Mouse (Mus musculus): ENCODE results near the gene Farsa. TPM values are rescaled to one million over a fixed set of nuclear protein-coding genes. Genes with fewer than 3 reads are reported as not detected.
A peak's percentile ranks its signal among the peaks of the same experiment; 100 is the strongest.

Gene Farsa
- polyA plus RNA-seq, 1 experiment, result 104 TPM

DNA sequence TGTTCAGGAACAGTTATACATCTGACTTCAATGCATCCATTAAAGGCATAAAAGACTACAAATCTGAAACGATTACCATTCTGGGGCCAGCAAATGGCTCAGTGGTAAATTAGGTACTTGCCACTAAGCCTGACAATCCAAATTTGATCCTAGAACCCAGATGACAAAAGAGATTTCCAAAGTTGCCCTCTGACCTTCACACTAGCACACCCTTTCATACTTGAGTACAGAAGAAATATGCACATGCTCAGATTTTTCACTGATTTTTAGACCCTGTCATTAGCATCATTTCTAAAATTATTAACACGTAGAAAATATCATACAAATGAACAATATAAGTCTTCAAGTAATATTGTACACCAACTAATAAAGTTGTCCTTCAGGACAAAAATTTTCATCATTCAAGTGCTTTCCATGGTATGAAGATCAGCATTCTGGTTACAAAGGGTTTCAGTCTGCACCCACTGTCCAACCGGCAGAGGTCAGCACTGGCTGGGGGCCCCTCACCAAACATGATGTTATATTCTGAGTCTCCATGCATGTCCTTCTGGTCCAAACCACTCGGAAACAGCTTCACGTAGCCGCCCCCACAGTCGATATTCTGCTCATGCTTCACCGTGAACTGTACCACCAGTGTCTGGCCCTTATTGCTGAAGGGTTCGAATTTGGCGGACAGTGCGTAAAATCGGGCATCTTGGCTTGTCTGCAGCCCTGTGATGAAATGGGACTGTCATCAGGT, 11.3 kb upstream of the Farsa start:
- H3K4me3 ChIP-seq (ENCODE audit: insufficient read depth, poor library complexity, severe bottlenecking), result peak overlapping the region; percentile 97
- no peak for TF ChIP-seq MYOD1 (IDR thresholded peaks at IDR 0.05; ENCODE audit: control insufficient read depth, insufficient read length, low read depth)
- no peak for TF ChIP-seq MAX (IDR thresholded peaks at IDR 0.05)
- peak; percentile 34 for TF ChIP-seq CTCF (IDR thresholded peaks at IDR 0.05; ENCODE audit: control insufficient read depth, insufficient read depth, insufficient read length)
- TF ChIP-seq FOSL1 (IDR thresholded peaks at IDR 0.05; ENCODE audit: insufficient read depth, low read length, poor library complexity, severe bottlenecking), result no peak
- H3K79me3 ChIP-seq (ENCODE audit: low read depth), result peaks cover 27% of the 10 kb centered on the region
- no peaks in the 10 kb centered on the region for H3K27me3 ChIP-seq (ENCODE audit: control insufficient read depth, insufficient read depth, insufficient read length)
- peak overlapping the region; percentile 88 for H3ac ChIP-seq (ENCODE audit: control insufficient read depth, insufficient read length, low read depth)
- peaks cover 42% of the 10 kb centered on the region for H3K79me2 ChIP-seq (ENCODE audit: control insufficient read depth, insufficient read depth)
- peaks cover 49% of the 10 kb centered on the region for H3K36me3 ChIP-seq (ENCODE audit: control insufficient read depth, insufficient read depth)

DNA sequence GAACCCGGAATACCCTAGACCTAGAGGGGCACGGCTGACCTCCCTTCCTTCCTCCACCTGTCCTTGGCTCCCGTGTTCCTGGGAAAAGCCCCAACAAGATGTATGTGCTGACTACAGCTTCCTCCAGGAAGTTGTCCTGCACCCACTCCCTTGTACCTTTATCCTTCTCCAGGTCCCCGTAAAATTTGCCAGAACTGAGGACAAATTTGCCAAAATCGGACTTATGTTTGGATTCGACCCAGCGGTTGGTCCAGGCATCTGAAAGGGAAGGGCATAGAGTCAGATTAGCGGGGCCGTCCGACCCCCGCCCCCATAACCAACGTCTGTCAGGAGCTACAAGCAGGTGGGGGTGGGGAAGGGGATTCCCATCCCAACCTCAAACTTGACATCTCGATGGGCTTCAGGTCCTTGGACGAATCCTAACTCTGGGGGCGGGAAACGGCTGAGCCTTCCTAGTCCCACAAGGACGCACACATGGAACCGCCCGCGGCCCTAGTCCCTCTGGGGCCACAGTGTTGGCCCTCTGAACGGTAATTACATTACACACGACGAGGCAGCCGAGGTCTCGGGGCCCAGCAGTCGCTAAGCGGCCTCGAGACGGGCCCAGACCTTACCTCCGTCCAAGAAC, 10.6 kb upstream of the Farsa start:
- Histone ChIP-seq H3ac (ENCODE audit: control insufficient read depth, insufficient read length, low read depth) (peak overlapping the region; percentile 88), H3K4me3 (ENCODE audit: insufficient read depth, poor library complexity, severe bottlenecking) (peak overlapping the region; percentile 97), H3K79me3 (ENCODE audit: low read depth) (peaks cover 27% of the 10 kb centered on the region), H3K27me3 (ENCODE audit: control insufficient read depth, insufficient read depth, insufficient read length) (no peaks in the 10 kb centered on the region), H3K79me2 (ENCODE audit: control insufficient read depth, insufficient read depth) (peaks cover 42% of the 10 kb centered on the region), H3K36me3 (ENCODE audit: control insufficient read depth, insufficient read depth) (peaks cover 47% of the 10 kb centered on the region)
- no peak for TF ChIP-seq MAX (IDR thresholded peaks at IDR 0.05)
- no peak for TF ChIP-seq MYOD1 (IDR thresholded peaks at IDR 0.05; ENCODE audit: control insufficient read depth, insufficient read length, low read depth)
- no peak for TF ChIP-seq MYOG (IDR thresholded peaks at IDR 0.05; ENCODE audit: control insufficient read depth, extremely low read depth, insufficient read length)
- TF ChIP-seq FOSL1 (IDR thresholded peaks at IDR 0.05; ENCODE audit: insufficient read depth, low read length, poor library complexity, severe bottlenecking), result no peak

DNA sequence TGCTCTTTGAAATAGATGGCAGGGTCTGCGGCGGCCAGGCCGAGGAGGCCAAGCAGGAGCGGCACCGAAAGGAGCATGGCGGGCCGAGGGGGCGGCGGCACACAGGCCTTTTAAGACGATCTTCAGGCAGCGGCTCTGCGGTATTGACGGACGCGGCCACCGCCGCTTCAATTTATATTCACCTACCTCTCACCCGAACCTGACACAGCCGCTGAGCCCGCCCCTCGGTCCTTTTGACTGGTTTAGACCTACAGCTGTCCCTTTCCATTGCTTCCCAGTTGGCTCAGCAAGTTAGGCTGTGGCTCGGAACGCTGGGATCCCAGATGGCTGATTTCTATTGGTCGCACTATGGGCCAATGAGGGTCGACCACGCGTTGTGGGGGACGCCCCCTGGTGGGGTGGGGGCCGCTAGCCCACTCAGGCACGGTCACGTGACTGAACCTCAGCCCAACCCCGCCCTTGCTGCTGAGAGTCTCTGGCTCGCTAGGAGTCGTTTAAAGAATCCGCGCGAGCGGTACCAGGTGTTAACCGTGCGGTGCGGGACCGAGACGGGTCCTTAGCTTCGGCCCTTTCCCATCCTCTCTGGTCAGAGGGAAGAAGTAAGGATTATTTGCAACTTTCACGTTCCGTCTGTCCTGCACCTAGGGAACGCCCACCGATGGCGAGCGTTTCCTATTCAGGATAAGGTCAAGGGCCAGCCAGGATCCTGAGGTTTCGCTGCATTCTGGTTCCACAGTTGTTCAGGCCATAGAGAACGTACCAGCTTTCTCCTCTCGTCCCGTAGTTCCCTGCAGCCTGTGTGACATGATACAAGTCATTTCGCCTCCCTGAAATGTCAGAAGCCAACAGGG, 9.8 kb upstream of the Farsa start, which contains the start of gene Calr:
Gene Calr, minus strand, starts transcription at position 213 of the 851 bp plus-strand sequence.
- Histone ChIP-seq H3K79me3 (ENCODE audit: low read depth) (peaks cover 27% of the 10 kb centered on the region), H3K36me3 (ENCODE audit: control insufficient read depth, insufficient read depth) (peaks cover 40% of the 10 kb centered on the region), H3K4me3 (ENCODE audit: insufficient read depth, poor library complexity, severe bottlenecking) (peak within 1 kb of the TSS; percentile 97), H3K27me3 (ENCODE audit: control insufficient read depth, insufficient read depth, insufficient read length) (no peaks in the 10 kb centered on the region), H3ac (ENCODE audit: control insufficient read depth, insufficient read length, low read depth) (peak within 1 kb of the TSS; percentile 88), H3K79me2 (ENCODE audit: control insufficient read depth, insufficient read depth) (peaks cover 42% of the 10 kb centered on the region)
- peak; percentile 59 for TF ChIP-seq MAX (IDR thresholded peaks at IDR 0.05)
- no peak for TF ChIP-seq MYOG (IDR thresholded peaks at IDR 0.05; ENCODE audit: control insufficient read depth, extremely low read depth, insufficient read length)
- TF ChIP-seq USF1 (IDR thresholded peaks at IDR 0.05; ENCODE audit: low read depth), result peak; percentile 98

DNA sequence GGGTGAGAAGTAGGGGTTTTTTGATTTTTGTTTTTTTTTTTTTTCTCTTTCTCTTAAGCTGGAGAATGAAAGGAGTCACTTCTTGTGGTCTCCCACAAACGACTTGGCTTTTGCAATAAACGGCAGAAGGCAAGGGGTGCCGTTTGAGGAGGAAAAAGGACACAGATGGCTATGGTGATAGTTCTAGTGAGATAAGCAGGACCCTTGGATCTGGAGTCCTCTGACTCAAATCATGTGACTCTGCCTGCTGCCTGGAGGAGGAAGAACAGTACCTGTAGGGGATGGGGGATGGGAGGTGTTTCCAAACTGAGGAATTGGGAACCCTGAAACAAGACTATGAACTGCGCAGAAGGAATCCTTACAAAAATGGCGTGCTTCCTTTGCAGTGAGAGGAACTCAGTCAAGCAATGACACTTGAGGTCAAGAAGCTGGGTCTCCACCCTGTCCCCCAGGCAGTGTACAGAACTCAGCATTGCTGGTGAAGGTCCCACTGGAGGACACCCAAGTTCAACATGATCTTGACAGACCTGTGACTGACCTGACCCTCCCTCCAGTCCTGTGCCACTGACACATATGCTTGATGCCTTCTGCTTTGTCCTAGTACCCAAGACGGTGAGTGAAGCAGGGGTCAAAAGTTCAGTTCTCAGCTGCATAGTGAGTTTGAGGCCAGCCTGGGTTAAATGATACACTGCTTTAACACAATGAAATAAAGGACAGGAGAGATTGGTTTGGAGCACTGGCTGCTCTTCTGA, 8.9 kb upstream of the Farsa start:
- Histone ChIP-seq H3ac (ENCODE audit: control insufficient read depth, insufficient read length, low read depth) (no peak overlapping the region), H3K27me3 (ENCODE audit: control insufficient read depth, insufficient read depth, insufficient read length) (no peaks in the 10 kb centered on the region), H3K4me3 (ENCODE audit: insufficient read depth, poor library complexity, severe bottlenecking) (no peak overlapping the region), H3K36me3 (ENCODE audit: control insufficient read depth, insufficient read depth) (peaks cover 31% of the 10 kb centered on the region), H3K79me2 (ENCODE audit: control insufficient read depth, insufficient read depth) (peaks cover 37% of the 10 kb centered on the region), H3K79me3 (ENCODE audit: low read depth) (peaks cover 27% of the 10 kb centered on the region)
- no peak for TF ChIP-seq MYOG (IDR thresholded peaks at IDR 0.05; ENCODE audit: control insufficient read depth, extremely low read depth, insufficient read length)
- no peak for TF ChIP-seq CEBPB (IDR thresholded peaks at IDR 0.05; ENCODE audit: low read depth)
- TF ChIP-seq CTCF (IDR thresholded peaks at IDR 0.05; ENCODE audit: control insufficient read depth, insufficient read depth, insufficient read length), result no peak
- no peak for TF ChIP-seq MYOD1 (IDR thresholded peaks at IDR 0.05; ENCODE audit: control insufficient read depth, insufficient read length, low read depth)
- TF ChIP-seq FOSL1 (IDR thresholded peaks at IDR 0.05; ENCODE audit: insufficient read depth, low read length, poor library complexity, severe bottlenecking), result no peak
- TF ChIP-seq USF1 (IDR thresholded peaks at IDR 0.05; ENCODE audit: low read depth), result no peak
- TF ChIP-seq MAX (IDR thresholded peaks at IDR 0.05), result no peak

DNA sequence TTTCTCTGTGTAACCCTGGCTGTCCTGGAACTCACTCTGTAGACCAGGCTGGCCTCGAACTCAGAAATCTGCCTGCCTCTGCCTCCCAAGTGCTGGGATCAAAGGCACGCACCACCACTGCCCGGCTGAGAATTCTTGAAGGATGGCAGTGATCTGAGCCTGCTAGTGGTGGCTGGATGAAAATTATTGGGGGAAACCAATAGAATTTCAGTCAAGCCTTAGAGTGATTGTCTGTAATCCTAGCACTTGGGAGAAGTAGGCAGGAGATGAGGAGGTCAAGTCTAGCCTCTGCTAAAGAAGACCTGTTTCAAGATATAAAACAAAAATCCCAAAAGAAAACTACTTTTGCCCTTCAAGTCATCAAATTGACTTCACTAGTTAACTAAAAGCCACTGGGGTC, 355 bp upstream of the Farsa start:
- peaks cover 31% of the 10 kb centered on the region for H3K79me3 ChIP-seq (ENCODE audit: low read depth)
- TF ChIP-seq CEBPB (IDR thresholded peaks at IDR 0.05; ENCODE audit: low read depth) (no peak), MYOD1 (IDR thresholded peaks at IDR 0.05; ENCODE audit: control insufficient read depth, insufficient read length, low read depth) (no peak), MAX (IDR thresholded peaks at IDR 0.05) (no peak), FOSL1 (IDR thresholded peaks at IDR 0.05; ENCODE audit: insufficient read depth, low read length, poor library complexity, severe bottlenecking) (no peak), USF1 (IDR thresholded peaks at IDR 0.05; ENCODE audit: low read depth) (no peak), MYOG (IDR thresholded peaks at IDR 0.05; ENCODE audit: control insufficient read depth, extremely low read depth, insufficient read length) (no peak), CTCF (IDR thresholded peaks at IDR 0.05; ENCODE audit: control insufficient read depth, insufficient read depth, insufficient read length) (no peak)
- peak overlapping the region; percentile 99 for H3K4me3 ChIP-seq (ENCODE audit: insufficient read depth, poor library complexity, severe bottlenecking)

More for the DNA sequence above, 355 bp upstream of the Farsa start:
- peaks cover 44% of the 10 kb centered on the region for H3K79me2 ChIP-seq (ENCODE audit: control insufficient read depth, insufficient read depth)
- H3ac ChIP-seq (ENCODE audit: control insufficient read depth, insufficient read length, low read depth), result no peak overlapping the region
- peaks cover 24% of the 10 kb centered on the region for H3K36me3 ChIP-seq (ENCODE audit: control insufficient read depth, insufficient read depth)
- H3K27me3 ChIP-seq (ENCODE audit: control insufficient read depth, insufficient read depth, insufficient read length), result no peaks in the 10 kb centered on the region
